Mouse (Mus musculus): ENCODE data around the gene Rbms1.

DNA sequence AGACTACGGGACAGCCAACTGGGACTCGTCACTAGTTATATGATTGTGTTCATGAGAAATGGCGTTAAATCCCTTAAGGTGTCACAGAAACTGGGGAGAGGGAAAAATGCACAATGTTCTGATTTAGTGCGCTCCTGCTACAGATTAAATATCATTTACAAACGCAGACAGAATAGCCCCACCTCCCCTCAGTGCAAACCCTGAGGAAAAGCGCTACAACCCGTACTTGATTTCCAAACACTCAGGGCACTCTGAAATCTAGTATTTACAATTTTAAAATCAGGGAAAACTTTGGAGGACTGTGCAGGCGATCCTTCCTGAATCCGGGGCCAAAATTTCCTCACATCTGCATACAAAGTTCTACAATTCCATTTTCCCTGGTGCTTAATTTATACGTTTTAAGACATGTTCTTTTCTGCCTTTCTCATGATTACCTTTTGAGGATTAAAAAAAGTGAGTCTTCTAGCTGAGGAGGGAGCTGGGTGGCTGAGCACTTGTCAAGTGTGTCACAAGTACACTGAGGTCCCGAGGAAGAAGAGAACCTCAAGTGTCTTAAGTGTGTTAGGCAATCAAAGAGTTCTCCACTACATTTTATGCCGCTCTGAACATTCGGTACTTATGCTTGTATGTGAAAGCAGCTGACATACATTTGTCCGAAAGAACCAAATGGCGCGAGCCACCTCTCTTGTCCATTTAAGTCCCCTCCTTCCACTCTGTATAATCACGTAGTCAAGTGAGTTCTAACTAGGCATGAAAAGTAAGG lies 164.0 kb downstream of the Rbms1 start:
- no peak for TF ChIP-seq CTCF (IDR thresholded peaks at IDR 0.05; ENCODE audit: control insufficient read depth, insufficient read depth, insufficient read length)
- TF ChIP-seq USF1 (IDR thresholded peaks at IDR 0.05; ENCODE audit: low read depth) = no peak
- no peak for TF ChIP-seq MYOD1 (IDR thresholded peaks at IDR 0.05; ENCODE audit: control insufficient read depth, insufficient read length, low read depth)
- TF ChIP-seq MAX (IDR thresholded peaks at IDR 0.05) = no peak
- no peak for TF ChIP-seq MYOG (IDR thresholded peaks at IDR 0.05; ENCODE audit: control insufficient read depth, extremely low read depth, insufficient read length)
- TF ChIP-seq CEBPB (IDR thresholded peaks at IDR 0.05; ENCODE audit: low read depth) = no peak
- no peak for TF ChIP-seq FOSL1 (IDR thresholded peaks at IDR 0.05; ENCODE audit: insufficient read depth, low read length, poor library complexity, severe bottlenecking)

Data from C2C12 (cell line).